Mouse (Mus musculus) adrenal gland (tissue): ENCODE results near the gene Nudt8.

Experiments
- intact Hi-C: fragments of 180-260 bp; cut with DNase I; formaldehyde crosslinking; loops from one replicate; pipeline ENCODE4 v1.15.1; 2025

Gene Nudt8

GRCm38 (mm10) chr19:3985261-3985681 lies 15.1 kb upstream of the Nudt8 start:
- intact Hi-C loops: no loop called here

- intact Hi-C loops: no loop called here
Observed at GRCm38 (mm10) chr19:3986334-3986733, 14.0 kb upstream of the Nudt8 start, which contains the start of gene Acy3. TSS of gene Acy3 (plus strand) at chr19:3986570.

GRCm38 (mm10) chr19:3988066-3988465 lies 12.3 kb upstream of the Nudt8 start:
- intact Hi-C loops: no loop called here

- intact Hi-C loops: no loop called here
Observed at GRCm38 (mm10) chr19:3988750-3989149, 11.6 kb upstream of the Nudt8 start.

- intact Hi-C loops: no loop called here
Observed at GRCm38 (mm10) chr19:3990804-3991203, 9.6 kb upstream of the Nudt8 start.

- intact Hi-C loops: no loop called here
Observed at GRCm38 (mm10) chr19:3991562-3991961, 8.8 kb upstream of the Nudt8 start.

- intact Hi-C loops: no loop called here
Observed at GRCm38 (mm10) chr19:3991966-3992365, 8.4 kb upstream of the Nudt8 start.

- intact Hi-C loops: no loop called here
Observed at GRCm38 (mm10) chr19:3992416-3992815, 8.0 kb upstream of the Nudt8 start, which contains the start of gene Tbx10. TSS of gene Tbx10 (plus strand) at chr19:3992752.

GRCm38 (mm10) chr19:3994932-3995331 lies 5.4 kb upstream of the Nudt8 start:
- intact Hi-C loops: no loop called here

GRCm38 (mm10) chr19:3995505-3995904 lies 4.9 kb upstream of the Nudt8 start:
- intact Hi-C loops: no loop called here

- intact Hi-C loops: no loop called here
Observed at GRCm38 (mm10) chr19:3996106-3996505, 4.3 kb upstream of the Nudt8 start.

GRCm38 (mm10) chr19:3996747-3997146 lies 3.6 kb upstream of the Nudt8 start:
- intact Hi-C loops: no loop called here

- intact Hi-C loops: no loop called here
Observed at GRCm38 (mm10) chr19:3997231-3997630, 3.1 kb upstream of the Nudt8 start.

- intact Hi-C loops: no loop called here
Observed at GRCm38 (mm10) chr19:3998335-3998734, 2.0 kb upstream of the Nudt8 start.

- intact Hi-C loops: no loop called here
Observed at GRCm38 (mm10) chr19:3999121-3999730, 1.2 kb upstream of the Nudt8 start.

GRCm38 (mm10) chr19:4000949-4001525 lies 657 bp downstream of the Nudt8 start:
- intact Hi-C loops: no loop called here

- intact Hi-C loops: no loop called here
Observed at GRCm38 (mm10) chr19:4001752-4002151, 1.4 kb downstream of the Nudt8 start.

GRCm38 (mm10) chr19:4003112-4003511 lies 2.7 kb downstream of the Nudt8 start, which contains the start of gene Doc2g:
TSS of gene Doc2g (plus strand) at chr19:4003313.
- intact Hi-C loops: no loop called here

- intact Hi-C loops: no loop called here
Observed at GRCm38 (mm10) chr19:4003641-4004040, 3.3 kb downstream of the Nudt8 start.

GRCm38 (mm10) chr19:4004331-4004730 lies 4.0 kb downstream of the Nudt8 start:
- intact Hi-C loops: no loop called here

GRCm38 (mm10) chr19:4005091-4005490 lies 4.7 kb downstream of the Nudt8 start:
- intact Hi-C loops: no loop called here

- intact Hi-C loops: no loop called here
Observed at GRCm38 (mm10) chr19:4005971-4006370, 5.6 kb downstream of the Nudt8 start.

GRCm38 (mm10) chr19:4011086-4011485 lies 10.7 kb downstream of the Nudt8 start:
- intact Hi-C loops: no loop called here
